ENCODE assay signal across 7 mouse cellular contexts in the genomic region with DNA sequence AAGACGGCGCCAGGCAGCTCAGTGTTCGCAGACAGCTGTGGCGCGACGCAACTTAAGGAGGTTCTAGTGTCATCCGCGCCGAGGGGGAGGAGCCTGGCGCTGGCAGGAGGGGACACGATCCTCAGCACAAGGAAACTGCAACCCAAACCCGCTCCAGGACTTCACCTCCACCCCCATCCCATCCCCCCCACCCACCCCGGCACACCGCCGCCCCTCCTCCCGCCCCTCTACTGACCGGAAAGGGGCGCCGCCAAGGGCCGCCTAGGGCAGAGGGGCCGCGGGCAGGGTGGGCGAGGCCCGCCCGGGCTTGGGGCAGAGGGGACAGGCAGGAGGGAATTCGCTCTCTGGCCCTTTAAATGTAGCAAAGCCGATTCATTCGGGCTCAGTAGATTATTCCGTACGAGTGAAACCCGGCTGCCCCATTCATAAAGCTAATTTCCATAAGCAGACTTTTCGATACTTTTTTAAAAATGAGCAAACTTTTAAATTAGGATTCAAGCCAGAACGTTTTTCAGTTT. TPM values are rescaled to one million over a fixed set of nuclear protein-coding genes. Genes with fewer than 3 reads are reported as not detected.
DNase-seq lines count a peak whose midpoint lies in the region; ATAC-seq and TF ChIP-seq lines count a peak whose summit lies in the region.

No protein-coding gene starts in this region.

- peaks cover 9% of the 10 kb centered on the region for H3K9me3 ChIP-seq in G1E (replicated peaks)
- H3K9me3 ChIP-seq in heart, embryonic 14.5 days (ENCODE audit: control insufficient read depth, low read length): no peaks in the 10 kb centered on the region

- no peak for ATAC-seq in G1E (ENCODE audit: extremely low read depth, insufficient number of reproducible peaks, low FRiP score, poor library complexity, severe bottlenecking)
- peak; percentile 19; the same call in 1 of the 2 replicates for ATAC-seq in heart, embryonic 14.5 days (ENCODE audit: insufficient number of reproducible peaks, insufficient read depth, low FRiP score, low read depth)
- ATAC-seq in megakaryocyte, adult 5-6 weeks (ENCODE audit: poor library complexity, severe bottlenecking): peak; percentile 22; the same call in 1 of the 2 replicates

- peaks cover 51% of the 10 kb centered on the region for H3K4me1 ChIP-seq in G1E (ENCODE audit: insufficient read depth, low read depth, low read length)
- peaks cover 18 to 32% of the 10 kb centered on the region in 2 experiments for H3K4me1 ChIP-seq in heart, embryonic 14.5 days (ENCODE audit: control insufficient read depth in 2 of 2, insufficient read depth in 2 of 2, low read length in 2 of 2)

- no peak for TF ChIP-seq POLR2A in brain, embryonic 14.5 days (IDR thresholded peaks at IDR 0.05; ENCODE audit: borderline replicate concordance, extremely low read depth, insufficient read depth, insufficient read length, poor library complexity, severe bottlenecking)

- peak overlapping the region; percentile 6 to 48; a peak in 3 of 4 replicates for H3K27ac ChIP-seq in heart, embryonic 14.5 days (replicated peaks in 1 of 2; ENCODE audit: control insufficient read depth in 1 of 2, insufficient read depth in 1 of 2, low read depth in 2 of 2, low read length in 2 of 2)

- H3K27me3 ChIP-seq in G1E (ENCODE audit: insufficient read depth, low read length): peaks cover 44% of the 10 kb centered on the region
- peaks cover 58% of the 10 kb centered on the region for H3K27me3 ChIP-seq in heart, embryonic 14.5 days (ENCODE audit: control insufficient read depth, insufficient read depth, low read length)

- WGBS in heart, embryonic 14.5 days: under 1% methylated on average over 31 of the region's 33 CpGs

- DNase-seq in G1E (ENCODE audit: low spot score): peak; percentile 56
- peak; percentile 76 for DNase-seq in brain, embryonic 14.5 days (ENCODE audit: low read depth)
- peak; percentile 68 for DNase-seq in kidney, postnatal 14 days
- DNase-seq in thymus, postnatal 0 days (ENCODE audit: low spot score): peak; percentile 88
- no peak for DNase-seq in cerebellum, adult 9-11 months

- peak overlapping the region; percentile 72 for H3K4me3 ChIP-seq in G1E (ENCODE audit: low read depth, low read length)
- H3K4me3 ChIP-seq in heart, embryonic 14.5 days (ENCODE audit: control insufficient read depth in 1 of 2, insufficient read depth in 1 of 2, low read depth in 1 of 2, low read length in 2 of 2): peak overlapping the region; percentile 55 to 60

- no peak for TF ChIP-seq CTCF in G1E (IDR thresholded peaks at IDR 0.05; ENCODE audit: low read depth, low read length)
- no peak for TF ChIP-seq CTCF in brain, embryonic 14.5 days (IDR thresholded peaks at IDR 0.05; ENCODE audit: borderline replicate concordance, extremely low read depth, insufficient read depth, insufficient read length)

- H3K4me2 ChIP-seq in heart, embryonic 14.5 days (ENCODE audit: low read length): peak overlapping the region; percentile 95

- H3K9ac ChIP-seq in heart, embryonic 14.5 days (ENCODE audit: low read length): peak overlapping the region; percentile 62

- H3K36me3 ChIP-seq in G1E (replicated peaks): peaks cover 50% of the 10 kb centered on the region
- no peaks in the 10 kb centered on the region for H3K36me3 ChIP-seq in heart, embryonic 14.5 days (ENCODE audit: control insufficient read depth, insufficient read depth, low read length)

RNA-seq across cellular contexts. Expression of a gene that starts 2.4 kb away (rescaled TPM):
- total RNA-seq in G1E (2014; fragmentation: Nextera tagmentation) (not detected in 2 replicates), G1E (2017) (not detected in 2 replicates)
- polyA plus RNA-seq in G1E (2012): not detected in 2 replicates
- polyA plus RNA-seq in brain, embryonic 14.5 days (2012; rRNA removed): 1.6 and 2.6 TPM in 2 replicates
- 0.57 TPM in 1 of 2 replicates, not detected in the other for polyA plus RNA-seq in heart, embryonic 14.5 days (2014; fragmentation: Nextera tagmentation; extraction: Ambion mirVana)
- not detected in 2 replicates for total RNA-seq in megakaryocyte, adult 5-6 weeks (2015)
- total RNA-seq in megakaryocyte, adult 5-6 weeks (2017): not detected in 2 replicates
- polyA plus RNA-seq in thymus, postnatal 0 days (2015; fragmentation: Nextera tagmentation; extraction: Ambion mirVana): not detected in 2 replicates

RNA-seq across cellular contexts. Expression of a gene that starts 10.7 kb away (rescaled TPM):
- total RNA-seq in G1E (2014; fragmentation: Nextera tagmentation) (12.2 and 13.6 TPM in 2 replicates), G1E (2017) (3.9 and 5.0 TPM in 2 replicates)
- 2.9 and 4.9 TPM in 2 replicates for polyA plus RNA-seq in G1E (2012)
- 1.0 and 1.3 TPM in 2 replicates for polyA plus RNA-seq in brain, embryonic 14.5 days (2012; rRNA removed)
- polyA plus RNA-seq in heart, embryonic 14.5 days (2014; fragmentation: Nextera tagmentation; extraction: Ambion mirVana): not detected in 2 replicates
- not detected in 2 replicates for total RNA-seq in megakaryocyte, adult 5-6 weeks (2015)
- not detected in 2 replicates for total RNA-seq in megakaryocyte, adult 5-6 weeks (2017)
- not detected in 2 replicates for polyA plus RNA-seq in thymus, postnatal 0 days (2015; fragmentation: Nextera tagmentation; extraction: Ambion mirVana)

RNA-seq across cellular contexts. Expression of a gene that starts 11.2 kb away (rescaled TPM):
- total RNA-seq in G1E (2014; fragmentation: Nextera tagmentation) (13.5 and 19.2 TPM in 2 replicates), G1E (2017) (1.9 TPM in 2 replicates)
- polyA plus RNA-seq in G1E (2012): 17.8 and 18.4 TPM in 2 replicates
- 12.4 and 29.4 TPM in 2 replicates for polyA plus RNA-seq in brain, embryonic 14.5 days (2012; rRNA removed)
- 2.4 and 3.1 TPM in 2 replicates for polyA plus RNA-seq in heart, embryonic 14.5 days (2014; fragmentation: Nextera tagmentation; extraction: Ambion mirVana)
- total RNA-seq in megakaryocyte, adult 5-6 weeks (2015): 0.45 and 0.98 TPM in 2 replicates
- total RNA-seq in megakaryocyte, adult 5-6 weeks (2017): 0.49 and 1.2 TPM in 2 replicates
- polyA plus RNA-seq in thymus, postnatal 0 days (2015; fragmentation: Nextera tagmentation; extraction: Ambion mirVana): 69.7 and 81.2 TPM in 2 replicates
